Mouse (Mus musculus): ENCODE data around the gene Rtel1. TPM values are rescaled to one million over a fixed set of nuclear protein-coding genes. Genes with fewer than 3 reads are reported as not detected.

The Rtel1 gene
- polyA plus RNA-seq, 1 experiment: 24.7 TPM

DNA sequence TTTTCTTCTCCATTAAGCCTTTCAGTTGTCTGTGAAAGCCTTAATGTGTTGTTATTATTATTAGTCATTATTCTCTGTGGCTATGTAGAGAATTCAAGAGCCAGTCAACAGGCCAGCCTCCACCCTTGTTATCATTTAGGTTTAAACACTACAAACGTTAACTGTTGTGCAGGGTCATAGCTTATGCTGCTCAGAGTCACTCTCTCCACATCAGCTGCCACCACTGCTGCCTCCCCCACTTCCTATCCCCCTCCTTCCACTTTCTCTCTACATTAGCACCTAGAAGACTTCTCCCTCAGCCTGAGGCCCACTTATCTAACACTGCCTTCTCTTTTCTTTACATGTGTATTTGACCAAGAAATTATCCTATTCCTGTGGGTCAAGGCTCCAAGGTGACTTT, 82.0 kb downstream of the Rtel1 start:
- H3K27ac ChIP-seq (ENCODE audit: insufficient read depth, low read depth, low read length): no peak overlapping the region
- no peaks in the 10 kb centered on the region for H3K36me3 ChIP-seq (ENCODE audit: control insufficient read depth, insufficient read depth, low read length)
- WGBS: 14% methylated on average over 1 of the region's 1 CpGs
- TF ChIP-seq POLR2A (IDR thresholded peaks at IDR 0.05; ENCODE audit: low read depth, low read length) (no peak), CTCF (IDR thresholded peaks at IDR 0.05; ENCODE audit: extremely low read depth, insufficient read length, insufficient replicate concordance, low read depth, low read length) (no peak)
- H3K4me3 ChIP-seq (ENCODE audit: low read depth, low read length): no peak overlapping the region
- H3K27me3 ChIP-seq (ENCODE audit: control insufficient read depth, insufficient read depth, low read length): no peaks in the 10 kb centered on the region; the same call in 1 of the 2 replicates
- H3K4me1 ChIP-seq (ENCODE audit: control insufficient read depth, insufficient read depth, insufficient read length, low read length): no peaks in the 10 kb centered on the region

DNA sequence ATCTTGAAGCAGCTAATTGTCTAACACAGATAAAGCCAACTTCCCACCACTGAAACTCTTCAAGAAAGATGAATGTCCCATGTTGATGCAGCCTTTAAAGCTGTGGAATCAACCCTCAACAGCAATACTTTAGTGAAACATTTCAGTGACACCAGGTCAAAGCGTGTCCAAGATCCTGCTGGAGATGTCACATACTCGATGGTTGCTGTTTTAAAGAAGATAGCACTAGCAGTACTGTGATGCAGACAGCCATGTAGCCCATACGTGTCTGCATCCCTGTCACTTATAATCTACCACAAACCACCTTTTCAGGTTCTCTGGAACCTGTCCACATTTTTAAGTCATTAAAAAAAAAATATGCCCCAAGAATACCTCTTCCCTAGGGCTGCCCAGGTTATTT, 84.2 kb downstream of the Rtel1 start:
- Histone ChIP-seq H3K4me1 (ENCODE audit: control insufficient read depth, insufficient read depth, insufficient read length, low read length) (no peaks in the 10 kb centered on the region), H3K4me3 (ENCODE audit: low read depth, low read length) (no peak overlapping the region), H3K36me3 (ENCODE audit: control insufficient read depth, insufficient read depth, low read length) (no peaks in the 10 kb centered on the region), H3K27me3 (ENCODE audit: control insufficient read depth, insufficient read depth, low read length) (no peaks in the 10 kb centered on the region; the same call in 1 of the 2 replicates), H3K27ac (ENCODE audit: insufficient read depth, low read depth, low read length) (no peak overlapping the region)
- 82% methylated on average over 3 of the region's 3 CpGs for WGBS
- TF ChIP-seq POLR2A (IDR thresholded peaks at IDR 0.05; ENCODE audit: low read depth, low read length): no peak
- TF ChIP-seq CTCF (IDR thresholded peaks at IDR 0.05; ENCODE audit: extremely low read depth, insufficient read length, insufficient replicate concordance, low read depth, low read length): no peak

Other genes with a start within 250 kb of the Rtel1 start
- gene Kcnq2, start 184.4 kb upstream of the Rtel1 start, polyA plus RNA-seq (2012; rRNA removed): 0.29 and 0.51 TPM in 2 replicates
- 1.6 and 3.4 TPM in 2 replicates for gene Eef1a2, start 162.7 kb upstream of the Rtel1 start, polyA plus RNA-seq (2012; rRNA removed)
- 98.4 and 174 TPM in 2 replicates for gene Ppdpf, start 132.5 kb upstream of the Rtel1 start, polyA plus RNA-seq (2012; rRNA removed)
- 6.2 and 9.5 TPM in 2 replicates for gene Ptk6, start 117.0 kb upstream of the Rtel1 start, polyA plus RNA-seq (2012; rRNA removed)
- gene Srms, start 106.6 kb upstream of the Rtel1 start, polyA plus RNA-seq (2012; rRNA removed): 0.56 and 0.93 TPM in 2 replicates
- gene Fndc11, start 99.7 kb upstream of the Rtel1 start, polyA plus RNA-seq (2012; rRNA removed): 0.53 and 0.56 TPM in 2 replicates
- 36.1 and 67.3 TPM in 2 replicates for gene Helz2, start 77.7 kb upstream of the Rtel1 start, polyA plus RNA-seq (2012; rRNA removed)
- gene Gmeb2, start 31.7 kb upstream of the Rtel1 start, polyA plus RNA-seq (2012; rRNA removed): 14.0 and 29.1 TPM in 2 replicates
- 0.90 and 1.3 TPM in 2 replicates for gene Stmn3, start 5.2 kb upstream of the Rtel1 start, polyA plus RNA-seq (2012; rRNA removed)
- gene Zgpat, start 45.2 kb downstream of the Rtel1 start, polyA plus RNA-seq (2012; rRNA removed): 15.7 and 20.7 TPM in 2 replicates
- gene Arfrp1, start 45.7 kb downstream of the Rtel1 start, polyA plus RNA-seq (2012; rRNA removed): 15.8 and 23.5 TPM in 2 replicates
- 53.5 and 89.8 TPM in 2 replicates for gene Lime1, start 60.3 kb downstream of the Rtel1 start, polyA plus RNA-seq (2012; rRNA removed)
- gene Zbtb46, start 139.7 kb downstream of the Rtel1 start, polyA plus RNA-seq (2012; rRNA removed): 1.5 and 1.6 TPM in 2 replicates
- gene Abhd16b, start 173.5 kb downstream of the Rtel1 start, polyA plus RNA-seq (2012; rRNA removed): not detected in 2 replicates
- gene Tpd52l2, start 177.4 kb downstream of the Rtel1 start, polyA plus RNA-seq (2012; rRNA removed): 14.6 and 27.3 TPM in 2 replicates
- 20.6 and 48.2 TPM in 2 replicates for gene Dnajc5, start 200.7 kb downstream of the Rtel1 start, polyA plus RNA-seq (2012; rRNA removed)